Mouse (Mus musculus) embryonic stem cell, embryonic (primary cell): ENCODE results near the gene Polr2h.

ENCODE experiments used
- CTCF ChIA-PET, 4 experiments: fragments of 300-600 bp in 2 of 4; fragments of 350-600 bp in 2 of 4; sonication (Branson Sonifier 250); formaldehyde crosslinking; loops; one replicate each; lab custom pipeline; 2022; ENCODE audit warnings: inconsistent platforms in 2 of 4; lab: Charles Lee
- POLR2A ChIA-PET, 4 experiments: fragments of 300-600 bp in 2 of 4; fragments of 350-600 bp in 2 of 4; sonication (Branson Sonifier 250); formaldehyde crosslinking; loops; one replicate each; lab custom pipeline; 2022; ENCODE audit warnings: antibody characterized with exemption in 4 of 4, inconsistent platforms in 1 of 4; lab: Charles Lee

The Polr2h gene

DNA sequence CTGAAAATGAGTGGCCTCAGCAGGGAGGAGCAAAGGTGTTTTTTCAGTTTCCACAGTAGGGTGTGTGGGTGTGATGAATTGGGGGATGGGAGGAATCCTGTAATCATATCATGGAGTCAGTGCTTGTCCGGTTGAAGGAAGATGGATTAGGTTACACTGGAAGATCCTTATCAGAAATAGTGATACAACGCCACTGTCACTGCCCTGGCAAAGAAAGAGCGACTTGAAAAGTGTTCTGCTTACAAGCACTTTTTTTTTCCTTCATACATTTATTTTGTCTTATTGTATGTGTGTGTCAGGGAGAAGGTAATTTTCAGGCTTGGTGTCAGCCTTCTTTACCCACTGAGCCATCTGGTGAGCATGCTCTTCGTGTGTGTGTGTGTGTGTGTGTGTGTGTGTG lies 5.3 kb downstream of the Polr2h start:
- POLR2A ChIA-PET, result interaction anchor here in 2 of 4 experiments (0.7 to 1.9 kb wide), 5 partner anchors 13 to 176 kb away, joined by 3 to 5 read pairs (median 3); no protein-coding TSS in a partner anchor
- CTCF ChIA-PET, result interaction anchor here in 1 of 4 experiments (0.7 kb wide), 1 partner anchor 39 kb away, joined by 4 read pairs; no protein-coding TSS in a partner anchor

DNA sequence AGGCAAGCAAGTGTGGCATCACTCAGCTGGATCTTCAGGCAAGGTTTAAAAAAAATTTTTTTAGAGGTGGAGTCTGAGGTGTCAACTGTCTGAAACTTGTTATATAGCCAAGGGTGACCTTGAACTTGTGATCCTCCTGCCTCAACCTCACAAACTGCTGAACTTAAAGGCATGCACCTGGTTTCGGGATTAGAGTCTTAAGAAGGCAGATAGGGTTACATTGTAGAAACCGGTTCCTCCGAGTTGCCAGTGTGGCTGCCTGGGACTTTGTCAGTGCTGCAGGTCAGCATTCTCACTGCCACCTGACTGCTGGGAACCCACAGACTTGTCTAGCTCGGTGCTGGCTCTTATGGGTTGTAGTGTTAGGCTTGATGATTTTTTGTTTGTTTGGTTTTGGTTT lies 5.8 kb downstream of the Polr2h start:
- ChIA-PET POLR2A (interaction anchor here in 3 of 4 experiments (0.6 to 1.9 kb wide), 9 partner anchors 14 to 481 kb away, joined by 3 to 10 read pairs (median 4); partner anchors contain the start of gene Ephb3 (in 1 of the 3)), CTCF (interaction anchor here in 1 of 4 experiments (2.0 kb wide), 1 partner anchor 41 kb away, joined by 16 read pairs; no protein-coding TSS in a partner anchor)

DNA sequence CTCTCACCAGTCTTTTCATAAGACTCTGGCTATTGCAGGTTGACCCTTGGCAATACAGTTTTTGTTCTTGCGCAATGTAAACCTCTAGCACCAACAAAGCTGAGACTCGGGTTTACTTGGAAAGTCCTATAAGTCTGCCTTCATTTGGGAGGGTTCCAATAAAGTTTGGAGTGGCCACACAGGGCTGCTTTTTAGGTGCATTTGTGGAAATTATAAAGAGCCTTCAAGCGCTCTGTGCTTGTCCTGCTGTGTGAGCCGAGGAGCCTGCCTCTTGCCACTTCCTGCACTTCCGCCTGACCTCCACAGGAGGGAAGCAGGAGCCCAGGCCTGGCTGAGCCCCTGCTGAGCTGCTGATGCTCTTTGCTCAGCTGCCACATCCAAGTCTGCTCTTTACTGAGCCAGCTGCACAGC lies 6.9 kb downstream of the Polr2h start:
- ChIA-PET CTCF (interaction anchor here (0.5 to 2.0 kb wide), 23 partner anchors 9 to 534 kb away, joined by 3 to 21 read pairs (median 5); partner anchors contain the start of genes Ephb3 (in 1 of the 4) and Thpo (in 1 of the 4)), POLR2A (interaction anchor here in 3 of 4 experiments (0.6 to 4.3 kb wide), 16 partner anchors 8 to 480 kb away, joined by 3 to 30 read pairs (median 4); partner anchors contain the start of genes Chrd (in 1 of the 3), Clcn2 (in 1 of the 3), Ephb3 (in 1 of the 3) and Polr2h (in 1 of the 3))

DNA sequence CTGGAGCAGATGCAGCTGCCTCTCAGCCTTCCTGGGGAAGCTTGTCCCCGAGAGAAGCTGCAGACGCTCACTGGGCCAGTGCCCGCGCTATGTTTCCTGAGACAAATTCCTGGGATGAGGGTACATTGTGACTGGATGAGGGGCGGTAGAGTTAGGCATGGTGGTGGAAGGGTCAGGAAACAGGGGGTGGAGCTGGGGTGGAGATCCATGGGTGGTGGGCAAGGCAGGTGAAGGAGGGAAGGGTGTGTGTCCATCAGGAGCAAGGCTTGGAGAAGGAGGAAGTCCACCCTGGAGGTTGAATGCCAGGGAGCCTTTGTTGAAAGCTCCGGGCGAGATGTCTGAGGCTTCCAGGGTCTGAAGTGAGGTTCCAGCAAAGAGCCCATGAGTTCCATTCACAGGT lies 7.9 kb downstream of the Polr2h start:
- POLR2A ChIA-PET, result interaction anchor here in 2 of 4 experiments (0.7 to 4.3 kb wide), 8 partner anchors 8 to 479 kb away, joined by 3 to 30 read pairs (median 4); partner anchors contain the start of genes Clcn2 (in 2 of the 2), Polr2h (in 2 of the 2) and Ephb3 (in 1 of the 2)
- CTCF ChIA-PET, result interaction anchor here (0.7 to 1.7 kb wide), 11 partner anchors 10 to 479 kb away, joined by 3 to 21 read pairs (median 4); partner anchors contain the start of gene Ephb3 (in 1 of the 4)

DNA sequence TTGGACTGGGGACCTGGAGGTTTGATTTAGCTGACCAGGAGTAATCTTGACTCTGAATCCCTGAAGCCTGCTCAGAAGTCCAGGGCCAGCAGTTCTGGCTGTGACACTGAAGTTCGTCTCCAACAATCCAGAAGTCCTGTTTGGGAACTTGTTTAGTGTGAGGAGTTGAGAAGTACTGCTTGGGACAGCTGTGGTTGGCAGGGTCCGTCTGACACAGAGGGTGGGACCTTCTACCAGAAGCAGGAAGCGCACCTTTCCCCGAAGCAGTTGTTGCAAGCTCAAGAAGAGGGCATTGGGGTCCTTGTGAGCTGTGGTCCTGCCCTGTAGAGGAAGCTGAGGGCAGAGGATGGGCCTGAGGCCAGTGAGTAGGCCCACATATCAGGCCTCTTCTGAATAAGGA lies 8.3 kb downstream of the Polr2h start:
- POLR2A ChIA-PET, result interaction anchor here in 2 of 4 experiments (0.7 to 4.3 kb wide), 7 partner anchors 9 to 479 kb away, joined by 3 to 30 read pairs (median 4); partner anchors contain the start of genes Clcn2 (in 2 of the 2), Polr2h (in 2 of the 2) and Ephb3 (in 1 of the 2)

DNA sequence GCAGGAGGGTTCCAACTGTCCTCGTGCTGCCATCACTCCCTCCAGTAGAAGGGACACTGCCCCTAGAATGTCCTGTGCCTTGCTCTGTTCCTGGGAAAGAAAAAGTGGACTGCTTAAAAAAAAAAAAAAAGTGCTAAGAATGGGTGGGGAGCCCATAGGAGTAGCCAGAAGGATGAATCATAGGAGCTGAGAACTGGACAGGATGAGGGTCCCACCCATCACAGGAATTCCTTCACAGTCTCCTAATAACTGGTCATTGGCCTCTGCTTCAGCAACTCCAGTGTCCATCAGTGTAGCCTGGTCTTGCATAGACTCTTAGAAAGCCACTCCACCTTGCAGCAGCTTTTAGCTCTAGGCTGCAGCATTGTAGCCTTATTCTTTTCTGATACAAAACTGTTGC lies 8.9 kb downstream of the Polr2h start:
- ChIA-PET CTCF (interaction anchor here in 2 of 4 experiments (0.5 to 1.9 kb wide), 4 partner anchors 9 to 449 kb away, joined by 3 to 9 read pairs (median 3); partner anchors contain the start of genes Clcn2 (in 1 of the 2) and Polr2h (in 1 of the 2)), POLR2A (interaction anchor here in 3 of 4 experiments (0.6 to 4.3 kb wide), 7 partner anchors 9 to 478 kb away, joined by 3 to 30 read pairs (median 4); partner anchors contain the start of genes Clcn2 (in 2 of the 3), Polr2h (in 2 of the 3) and Ephb3 (in 1 of the 3))

More for the DNA sequence above, 8.3 kb downstream of the Polr2h start:
- CTCF ChIA-PET, result interaction anchor here in 3 of 4 experiments (0.8 to 1.9 kb wide), 6 partner anchors 8 to 39 kb away, joined by 3 to 20 read pairs (median 6); partner anchors contain the start of genes Clcn2 (in 1 of the 3) and Polr2h (in 1 of the 3)

DNA sequence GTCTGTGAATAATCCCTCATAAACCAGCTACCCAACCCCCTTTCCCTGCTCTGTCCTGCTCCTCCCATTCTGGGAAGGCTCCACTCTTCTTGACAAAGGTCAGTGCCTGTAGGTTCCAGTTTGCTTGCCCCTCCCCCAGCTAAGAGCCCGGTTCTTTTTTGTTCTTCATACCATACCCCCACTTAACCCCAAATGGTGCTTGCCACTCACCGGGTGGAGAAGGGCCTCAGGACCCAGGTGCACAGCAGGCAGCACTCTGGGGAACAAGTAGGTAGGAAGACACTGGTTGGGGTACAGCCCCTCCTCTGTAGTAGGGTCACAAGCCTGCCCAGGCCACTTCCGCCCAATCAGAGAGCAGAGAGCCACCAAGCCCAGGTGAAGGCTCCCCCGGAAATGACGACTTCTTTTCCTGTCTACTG lies 12.8 kb downstream of the Polr2h start:
- CTCF ChIA-PET, result interaction anchor here (0.5 to 3.0 kb wide), 10 partner anchors 9 to 781 kb away, joined by 3 to 14 read pairs (median 4); partner anchors contain the start of genes Clcn2 (in 1 of the 4) and Polr2h (in 1 of the 4)
- POLR2A ChIA-PET, result interaction anchor here in 3 of 4 experiments (0.5 to 3.0 kb wide), 15 partner anchors 9 to 1533 kb away, joined by 3 to 35 read pairs (median 3); partner anchors contain the start of genes Clcn2 (in 2 of the 3) and Polr2h (in 1 of the 3)

DNA sequence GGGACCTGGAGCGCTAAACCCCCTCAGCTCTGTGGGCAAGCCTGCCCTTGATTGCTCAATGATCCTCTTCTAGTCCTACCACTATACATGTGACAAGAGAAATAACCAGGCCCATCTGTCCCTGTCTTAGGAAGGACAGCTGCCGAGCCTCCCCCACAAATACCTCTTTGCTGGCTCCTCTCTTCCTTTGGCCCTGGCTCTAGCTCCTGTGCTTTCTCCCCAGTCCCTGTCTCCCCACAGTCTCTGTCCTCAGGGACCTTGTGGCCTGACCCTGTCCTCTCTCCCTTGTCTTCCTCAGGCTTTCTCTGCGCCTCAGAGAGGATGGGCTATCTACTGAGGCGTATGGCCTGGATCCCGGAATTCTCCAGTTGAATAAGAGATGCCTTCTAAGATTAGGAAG lies 14.2 kb downstream of the Polr2h start:
- CTCF ChIA-PET, result interaction anchor here in 2 of 4 experiments (0.7 to 3.0 kb wide), 3 partner anchors 15 to 459 kb away, joined by 3 to 14 read pairs (median 3); partner anchors contain the start of genes Clcn2 (in 1 of the 2) and Polr2h (in 1 of the 2)
- POLR2A ChIA-PET, result interaction anchor here (0.6 to 3.8 kb wide), 6 partner anchors 10 to 433 kb away, joined by 3 to 35 read pairs (median 4); partner anchors contain the start of genes Clcn2 (in 2 of the 4) and Polr2h (in 2 of the 4)

DNA sequence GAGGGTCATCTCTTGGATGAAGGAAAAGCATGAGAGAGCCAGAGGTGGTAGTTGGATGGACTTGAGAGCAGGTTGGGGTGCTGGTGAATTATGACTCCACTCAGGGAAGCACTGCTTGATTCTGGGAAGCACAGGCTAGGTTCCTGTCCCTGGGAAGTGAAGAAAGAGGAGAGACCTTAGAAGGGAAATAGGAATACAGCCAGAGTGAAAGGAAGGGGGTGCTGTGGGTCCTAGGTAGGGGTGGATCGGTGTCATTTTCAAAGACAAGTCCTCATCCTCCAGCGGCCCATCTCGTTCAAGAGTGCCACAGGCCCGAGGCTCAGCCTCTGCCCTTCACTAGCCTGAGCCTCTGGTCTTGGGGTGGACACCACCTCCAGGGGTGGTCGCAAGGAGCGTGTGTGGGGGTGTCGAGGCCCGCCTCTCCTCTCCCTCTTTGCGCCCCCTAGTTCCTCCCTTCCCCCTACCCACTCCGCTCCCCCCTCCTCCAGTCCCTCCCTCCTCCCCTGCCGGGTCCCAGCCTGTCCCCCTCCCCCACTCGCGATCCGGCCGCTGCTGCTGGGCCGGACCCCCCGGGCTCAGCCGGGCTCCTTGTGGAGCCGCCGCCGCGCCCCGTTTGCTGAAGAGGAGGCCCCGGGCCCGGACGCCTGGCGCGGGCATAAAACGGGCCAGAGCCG lies 14.9 kb downstream of the Polr2h start:
- ChIA-PET CTCF (no interaction called here), POLR2A (interaction anchor here (0.6 to 3.8 kb wide), 6 partner anchors 8 to 30 kb away, joined by 3 to 35 read pairs (median 4); partner anchors contain the start of genes Clcn2 (in 3 of the 4) and Polr2h (in 3 of the 4))

DNA sequence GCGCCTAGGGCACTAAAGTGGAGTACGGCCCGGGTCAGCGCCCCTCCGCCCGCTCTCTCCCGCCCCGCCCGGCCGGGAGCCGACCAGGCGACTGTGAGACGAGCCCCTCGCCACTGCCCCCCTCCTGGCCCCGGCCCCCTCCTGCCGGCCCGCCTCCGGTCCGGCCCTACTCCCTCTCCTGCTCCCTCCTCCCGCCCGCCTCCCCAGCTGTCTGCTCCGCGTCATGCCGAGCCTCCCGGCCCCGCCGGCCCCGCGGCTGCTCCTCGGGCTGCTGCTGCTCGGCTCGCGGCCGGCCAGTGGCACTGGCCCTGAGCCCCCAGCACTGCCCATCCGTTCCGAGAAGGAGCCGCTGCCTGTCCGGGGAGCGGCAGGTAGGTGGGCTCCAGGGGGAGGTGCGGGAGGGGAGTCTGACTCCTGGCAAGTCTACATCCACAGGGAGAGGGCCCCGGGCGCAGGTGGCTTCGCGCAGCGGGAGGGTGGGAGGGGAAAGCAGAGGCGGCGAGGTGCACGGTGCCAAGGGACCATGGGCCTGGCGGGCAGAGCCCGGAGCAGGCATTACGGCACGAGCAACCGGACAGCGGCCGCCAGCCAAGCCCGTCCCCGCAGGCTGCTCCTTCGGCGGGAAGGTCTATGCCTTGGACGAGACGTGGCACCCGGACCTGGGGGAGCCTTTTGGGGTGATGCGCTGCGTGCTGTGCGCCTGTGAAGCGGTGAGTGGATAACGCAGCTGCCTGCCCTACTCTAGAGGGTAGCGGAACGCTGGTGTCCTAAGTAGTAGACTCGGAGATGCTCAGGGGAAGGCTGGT lies 15.7 kb downstream of the Polr2h start, which contains the start of gene Chrd:
TSS of gene Chrd (plus strand) at position 203 of the 806 bp plus-strand sequence.
- ChIA-PET POLR2A (interaction anchor here in 3 of 4 experiments (0.6 to 3.8 kb wide), 5 partner anchors 8 to 31 kb away, joined by 3 to 13 read pairs (median 3); partner anchors contain the start of genes Clcn2 (in 1 of the 3) and Polr2h (in 1 of the 3)), CTCF (interaction anchor here in 2 of 4 experiments (0.5 to 1.5 kb wide), 3 partner anchors 9 to 42 kb away, joined by 3 to 7 read pairs (median 3); no protein-coding TSS in a partner anchor)

DNA sequence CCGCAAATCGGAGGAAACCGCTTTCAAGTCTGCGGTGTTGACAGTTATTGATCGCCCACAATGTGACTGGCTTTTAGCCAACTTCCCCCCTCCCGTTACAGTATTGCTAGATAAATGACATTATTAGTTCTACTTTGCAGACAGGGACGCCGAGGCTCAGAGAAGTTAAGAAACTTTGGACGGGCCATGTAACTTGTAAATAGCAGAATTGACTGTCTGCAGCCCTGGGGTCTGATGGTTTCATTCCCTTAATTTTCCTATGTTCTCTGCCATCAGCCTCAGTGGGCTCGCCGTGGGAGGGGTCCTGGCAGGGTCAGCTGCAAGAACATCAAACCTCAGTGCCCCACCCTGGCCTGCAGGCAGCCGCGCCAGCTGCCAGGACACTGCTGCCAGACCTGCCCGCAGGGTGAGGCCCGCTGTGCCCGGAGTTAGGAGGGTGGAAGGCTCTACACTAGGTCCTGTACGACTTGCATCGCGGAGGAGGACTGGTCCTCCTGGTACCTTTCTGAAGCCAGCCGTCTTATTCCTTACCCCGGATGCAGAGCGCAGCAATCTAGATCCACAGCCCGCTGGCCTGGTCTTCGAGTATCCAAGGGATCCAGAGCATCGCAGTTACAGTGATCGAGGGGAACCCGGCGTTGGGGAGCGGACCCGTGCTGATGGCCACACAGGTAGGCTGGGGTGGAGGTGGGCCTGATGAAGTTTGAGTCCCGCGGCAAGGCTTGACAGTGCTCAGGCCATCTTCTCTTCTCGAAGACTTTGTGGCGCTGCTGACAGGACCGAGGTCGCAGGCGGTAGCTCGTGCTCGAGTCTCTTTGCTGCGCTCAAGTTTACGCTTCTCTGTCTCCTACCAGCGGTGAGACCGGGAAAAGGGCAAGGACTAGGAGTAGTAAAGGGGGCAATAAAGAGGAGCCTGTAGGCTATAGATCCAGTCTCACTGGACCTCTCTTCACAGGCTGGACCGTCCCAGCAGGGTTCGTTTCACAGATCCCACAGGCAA lies 16.6 kb downstream of the Polr2h start, which contains the start of gene Thpo:
TSS of gene Thpo (minus strand) at position 781 of the 1,000 bp plus-strand sequence.
- POLR2A ChIA-PET, result interaction anchor here in 2 of 4 experiments (1.0 to 3.8 kb wide), 4 partner anchors 17 to 32 kb away, joined by 3 to 13 read pairs (median 5); partner anchors contain the start of genes Clcn2 (in 1 of the 2) and Polr2h (in 1 of the 2)

DNA sequence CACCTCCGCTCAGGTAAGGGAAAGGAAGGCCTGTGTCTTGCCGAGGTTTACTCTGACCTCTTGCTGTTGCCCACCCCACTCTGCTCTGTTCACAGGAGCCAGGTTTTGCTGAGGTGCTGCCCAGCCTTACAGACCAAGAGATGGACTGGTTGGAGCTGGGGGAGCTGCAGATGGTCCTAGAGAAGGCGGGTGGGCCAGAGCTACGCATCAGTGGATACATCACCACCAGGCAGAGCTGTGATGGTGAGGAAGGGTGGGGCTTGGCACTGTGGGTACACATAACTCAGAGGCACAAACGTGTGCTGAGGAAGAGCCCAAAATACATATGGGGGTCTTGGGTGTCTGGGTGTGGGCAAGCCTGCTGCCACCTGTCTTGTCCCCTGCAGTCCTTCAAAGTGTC lies 18.2 kb downstream of the Polr2h start:
- ChIA-PET POLR2A (interaction anchor here in 1 of 4 experiments (0.6 kb wide), 1 partner anchor 9 kb away, joined by 3 read pairs; no protein-coding TSS in a partner anchor), CTCF (interaction anchor here in 1 of 4 experiments (1.0 kb wide), 1 partner anchor 29 kb away, joined by 3 read pairs; no protein-coding TSS in a partner anchor)

More for the DNA sequence above, 16.6 kb downstream of the Polr2h start, which contains the start of gene Thpo:
- CTCF ChIA-PET, result interaction anchor here in 3 of 4 experiments (0.7 to 1.5 kb wide), 4 partner anchors 9 to 17 kb away, joined by 3 to 6 read pairs (median 3); partner anchors contain the start of genes Clcn2 (in 1 of the 3) and Polr2h (in 1 of the 3)

DNA sequence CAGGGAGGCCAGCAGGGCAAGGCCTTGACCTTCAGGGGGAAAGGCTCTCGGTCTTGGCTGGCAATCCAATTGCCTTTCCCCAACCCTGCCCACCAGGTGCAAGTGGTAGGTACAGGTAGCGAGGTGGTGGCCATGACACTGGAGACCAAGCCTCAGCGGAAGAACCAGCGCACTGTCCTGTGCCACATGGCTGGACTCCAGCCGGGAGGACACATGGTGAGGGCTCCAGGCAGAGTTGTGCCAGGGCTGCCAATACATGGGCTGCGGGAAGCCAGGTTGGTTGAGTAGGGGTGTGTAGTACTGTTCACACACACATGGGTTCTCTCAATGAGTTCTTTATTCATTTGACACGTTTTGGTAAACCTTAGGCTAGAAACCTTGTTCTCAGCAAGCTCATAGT lies 18.7 kb downstream of the Polr2h start:
- CTCF ChIA-PET, result no interaction called here
- POLR2A ChIA-PET, result no interaction called here

DNA sequence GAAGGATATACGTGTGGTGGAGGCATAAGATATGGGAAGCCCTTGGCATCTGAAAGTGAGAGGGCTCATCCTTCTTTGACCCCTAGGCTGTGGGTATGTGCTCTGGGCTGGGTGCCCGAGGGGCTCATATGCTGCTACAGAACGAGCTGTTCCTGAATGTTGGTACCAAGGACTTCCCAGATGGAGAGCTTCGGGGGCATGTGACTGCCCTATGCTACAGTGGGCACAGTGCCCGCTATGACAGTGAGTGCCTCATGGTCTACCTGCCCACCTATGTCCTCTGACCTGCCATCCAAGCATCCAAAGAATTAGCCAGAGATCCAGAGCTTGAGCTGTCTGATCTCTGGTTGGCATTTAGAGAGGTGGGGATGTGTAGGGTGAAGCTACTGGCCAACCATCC lies 19.4 kb downstream of the Polr2h start:
- POLR2A ChIA-PET, result interaction anchor here in 1 of 4 experiments (0.6 to 1.2 kb wide), 2 partner anchors 15 to 66 kb away, joined by 3 to 6 read pairs; no protein-coding TSS in a partner anchor

DNA sequence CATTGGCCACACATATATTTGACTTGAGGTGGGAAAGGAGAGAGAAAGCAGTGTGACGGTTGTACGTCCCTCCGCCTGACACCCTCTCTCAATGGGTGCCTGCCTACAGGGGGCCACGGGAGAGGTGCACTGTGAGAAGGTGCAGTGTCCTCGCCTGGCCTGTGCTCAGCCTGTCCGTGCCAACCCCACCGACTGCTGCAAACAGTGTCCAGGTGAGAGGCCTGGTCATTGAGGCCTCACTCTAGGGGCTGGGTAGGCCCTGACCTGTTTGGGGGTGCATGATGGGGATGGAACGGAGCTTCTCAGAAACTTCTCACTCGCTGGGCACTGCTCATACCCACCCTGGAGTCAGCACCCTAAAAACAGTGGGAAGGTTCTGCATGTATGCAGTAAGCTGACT lies 22.4 kb downstream of the Polr2h start:
- POLR2A ChIA-PET, result interaction anchor here in 1 of 4 experiments (1.1 kb wide), 1 partner anchor 68 kb away, joined by 3 read pairs; no protein-coding TSS in a partner anchor
- CTCF ChIA-PET, result interaction anchor here in 1 of 4 experiments (0.6 kb wide), 1 partner anchor 543 kb away, joined by 3 read pairs; no protein-coding TSS in a partner anchor

More for the DNA sequence above, 19.4 kb downstream of the Polr2h start:
- CTCF ChIA-PET, result interaction anchor here in 2 of 4 experiments (0.5 to 1.3 kb wide), 3 partner anchors 12 to 22 kb away, joined by 3 to 6 read pairs (median 4); no protein-coding TSS in a partner anchor
